Mouse (Mus musculus) neural tube, embryonic 11.5 days (tissue): Measurements from ENCODE around the gene Pqlc2. TPM values are rescaled to one million over a fixed set of nuclear protein-coding genes. Genes with fewer than 3 reads are reported as not detected.
A peak's percentile ranks its signal among the peaks of the same experiment; 100 is the strongest.

ENCODE experiments used
- ATAC-seq: fragments of 200-750 bp; cut with Nextera tagmentation; 2 replicates; pipeline ENCODE4 v1.8.0; 2017; ENCODE audit warnings: moderate number of reproducible peaks, mild to moderate bottlenecking, moderate TSS enrichment, moderate library complexity; ENCODE audit not compliant: insufficient read depth, low FRiP score, low TSS enrichment
- DNase-seq: peaks from one replicate; pipeline ENCODE4 v3.0.0-alpha.2; 2015; ENCODE audit warnings: low spot score
- H3K27ac ChIP-seq: fragments of 300-500 bp; sonication (generic); 2 replicates; pipeline ENCODE4 v1.5.1; 2014; ENCODE audit warnings: low read depth, mild to moderate bottlenecking, low read length
- H3K27me3 ChIP-seq: fragments of 300-500 bp; sonication (generic); 2 replicates; pipeline ENCODE4 v1.6.1; 2014; ENCODE audit warnings: mild to moderate bottlenecking, low read length, mixed read lengths; ENCODE audit not compliant: control insufficient read depth, insufficient read depth
- H3K36me3 ChIP-seq: fragments of 300-500 bp; sonication (generic); 2 replicates; pipeline ENCODE4 v1.6.1; 2014; ENCODE audit warnings: mild to moderate bottlenecking, low read length, moderate library complexity, mixed read lengths; ENCODE audit not compliant: control insufficient read depth, insufficient read depth
- H3K4me1 ChIP-seq: fragments of 300-500 bp; sonication (generic); 2 replicates; pipeline ENCODE4 v1.6.1; 2014; ENCODE audit warnings: low read length, mixed read lengths; ENCODE audit not compliant: control insufficient read depth, insufficient read depth
- H3K4me2 ChIP-seq: fragments of 300-500 bp; sonication (generic); 2 replicates; pipeline ENCODE4 v1.6.1; 2014; ENCODE audit warnings: low read depth, mild to moderate bottlenecking, moderate library complexity
- H3K4me3 ChIP-seq: fragments of 300-500 bp; sonication (generic); 2 replicates; pipeline ENCODE4 v1.5.1; 2014; ENCODE audit warnings: low read depth, low read length
- H3K9ac ChIP-seq: fragments of 300-500 bp; sonication (generic); 2 replicates; pipeline ENCODE4 v1.6.1; 2014; ENCODE audit warnings: mild to moderate bottlenecking, low read length
- H3K9me3 ChIP-seq: fragments of 300-500 bp; sonication (generic); 2 replicates; pipeline ENCODE4 v1.6.1; 2016; ENCODE audit warnings: low read length; ENCODE audit not compliant: control insufficient read depth
- WGBS: fragments of 180-500 bp; shearing (Covaris S2); extraction: QIAGEN DNeasy Blood & Tissue Kit; methylation state at CpG from one replicate; pipeline ENCODE4 v1.1.7; 2014; 5-methylcytosine and 5-hydroxymethylcytosine counted together
- polyA plus RNA-seq: library from polyadenylated mRNA; unstranded; fragments of >200 nt; fragmentation: Nextera tagmentation; extraction: Ambion mirVana; gene quantifications from 2 replicates; pipeline ENCODE4 v1.2.1, GENCODE M21; 2014

The Pqlc2 gene
- polyA plus RNA-seq, 1 experiment from 2014 or later, result 12.8 TPM

GRCm38 (mm10) chr4:139338145-139338544 lies 27.6 kb upstream of the Pqlc2 start:
- DNase-seq (no peak), ATAC-seq (no peak)
- H3K27ac ChIP-seq, result no peak overlapping the region
- no peaks in the 10 kb centered on the region for H3K36me3 ChIP-seq
- no peaks in the 10 kb centered on the region for H3K9me3 ChIP-seq
- H3K4me3 ChIP-seq, result no peak overlapping the region
- no peaks in the 10 kb centered on the region for H3K4me1 ChIP-seq
- WGBS, result 50% methylated on average over 33 of the region's 33 CpGs
- H3K27me3 ChIP-seq, result no peaks in the 10 kb centered on the region
- H3K9ac ChIP-seq, result no peak overlapping the region
- no peak overlapping the region for H3K4me2 ChIP-seq

- H3K4me1 ChIP-seq, result no peaks in the 10 kb centered on the region
- no peak overlapping the region for H3K9ac ChIP-seq
- H3K9me3 ChIP-seq, result no peaks in the 10 kb centered on the region
- ATAC-seq (no peak), DNase-seq (peak; percentile 74)
- H3K27ac ChIP-seq, result no peak overlapping the region
- peak overlapping the region; percentile 23; the same call in 1 of the 2 replicates for H3K4me2 ChIP-seq
- WGBS, result 21% methylated on average over 24 of the region's 24 CpGs
- no peaks in the 10 kb centered on the region for H3K27me3 ChIP-seq
- no peaks in the 10 kb centered on the region for H3K36me3 ChIP-seq
- H3K4me3 ChIP-seq, result no peak overlapping the region
Measured at GRCm38 (mm10) chr4:139336822-139337483, 26.4 kb upstream of the Pqlc2 start.

GRCm38 (mm10) chr4:139335507-139335906 lies 25.0 kb upstream of the Pqlc2 start:
- ATAC-seq (no peak), DNase-seq (no peak)
- no peaks in the 10 kb centered on the region for H3K36me3 ChIP-seq
- H3K9ac ChIP-seq, result no peak overlapping the region
- 73% methylated on average over 7 of the region's 7 CpGs for WGBS
- H3K4me2 ChIP-seq, result no peak overlapping the region
- no peaks in the 10 kb centered on the region for H3K4me1 ChIP-seq
- H3K27me3 ChIP-seq, result no peaks in the 10 kb centered on the region
- no peaks in the 10 kb centered on the region for H3K9me3 ChIP-seq
- no peak overlapping the region for H3K4me3 ChIP-seq
- no peak overlapping the region for H3K27ac ChIP-seq

GRCm38 (mm10) chr4:139334631-139335295 lies 24.3 kb upstream of the Pqlc2 start:
- H3K4me1 ChIP-seq, result no peaks in the 10 kb centered on the region
- WGBS, result 66% methylated on average over 7 of the region's 9 CpGs
- DNase-seq (no peak), ATAC-seq (no peak)
- no peaks in the 10 kb centered on the region for H3K36me3 ChIP-seq
- H3K4me3 ChIP-seq, result no peak overlapping the region
- no peak overlapping the region for H3K27ac ChIP-seq
- H3K9me3 ChIP-seq, result no peaks in the 10 kb centered on the region
- no peak overlapping the region for H3K4me2 ChIP-seq
- no peak overlapping the region for H3K9ac ChIP-seq
- H3K27me3 ChIP-seq, result no peaks in the 10 kb centered on the region

- H3K9ac ChIP-seq, result no peak overlapping the region
- ATAC-seq (no peak), DNase-seq (peak; percentile 79)
- no peak overlapping the region for H3K4me3 ChIP-seq
- no peaks in the 10 kb centered on the region for H3K4me1 ChIP-seq
- H3K27ac ChIP-seq, result no peak overlapping the region
- 8% methylated on average over 10 of the region's 10 CpGs for WGBS
- no peaks in the 10 kb centered on the region for H3K36me3 ChIP-seq
- no peaks in the 10 kb centered on the region for H3K27me3 ChIP-seq
- H3K4me2 ChIP-seq, result no peak overlapping the region
- H3K9me3 ChIP-seq, result no peaks in the 10 kb centered on the region
Measured at GRCm38 (mm10) chr4:139330605-139331004, 20.1 kb upstream of the Pqlc2 start.

GRCm38 (mm10) chr4:139319740-139320139 lies 9.2 kb upstream of the Pqlc2 start:
- Histone ChIP-seq H3K4me3 (no peak overlapping the region), H3K36me3 (peaks cover under 1% of the 10 kb centered on the region; the same call in 1 of the 2 replicates), H3K9me3 (no peaks in the 10 kb centered on the region), H3K4me1 (no peaks in the 10 kb centered on the region), H3K4me2 (no peak overlapping the region), H3K27ac (no peak overlapping the region), H3K27me3 (no peaks in the 10 kb centered on the region), H3K9ac (no peak overlapping the region)
- 93% methylated on average over 4 of the region's 4 CpGs for WGBS
- ATAC-seq (no peak), DNase-seq (no peak)

GRCm38 (mm10) chr4:139318449-139318848 lies 7.9 kb upstream of the Pqlc2 start:
- Histone ChIP-seq H3K9ac (no peak overlapping the region), H3K27me3 (no peaks in the 10 kb centered on the region), H3K36me3 (peaks cover 3% of the 10 kb centered on the region; the same call in 1 of the 2 replicates), H3K4me2 (no peak overlapping the region), H3K4me3 (no peak overlapping the region), H3K9me3 (no peaks in the 10 kb centered on the region), H3K27ac (no peak overlapping the region), H3K4me1 (no peaks in the 10 kb centered on the region)
- 94% methylated on average over 11 of the region's 11 CpGs for WGBS
- no peak for DNase-seq
- ATAC-seq, result no peak

GRCm38 (mm10) chr4:139312632-139313031 lies 2.1 kb upstream of the Pqlc2 start:
- H3K9me3 ChIP-seq, result no peaks in the 10 kb centered on the region
- H3K9ac ChIP-seq, result no peak overlapping the region
- no peak overlapping the region for H3K4me3 ChIP-seq
- no peak overlapping the region for H3K27ac ChIP-seq
- DNase-seq (no peak), ATAC-seq (no peak)
- H3K36me3 ChIP-seq, result peaks cover 3% of the 10 kb centered on the region; the same call in 1 of the 2 replicates
- 66% methylated on average over 4 of the region's 4 CpGs for WGBS
- no peak overlapping the region for H3K4me2 ChIP-seq
- H3K27me3 ChIP-seq, result 0 out of 2 replicates have a peak, but pooled peaks cover 2% of the 10 kb centered on the region
- H3K4me1 ChIP-seq, result peaks cover 5% of the 10 kb centered on the region; the same call in 1 of the 2 replicates

GRCm38 (mm10) chr4:139311707-139312106 lies 1.2 kb upstream of the Pqlc2 start:
- DNase-seq (no peak), ATAC-seq (no peak)
- Histone ChIP-seq H3K4me2 (peak overlapping the region; percentile 98), H3K4me3 (peak overlapping the region; percentile 85), H3K9me3 (no peaks in the 10 kb centered on the region), H3K27me3 (0 out of 2 replicates have a peak, but pooled peaks cover 2% of the 10 kb centered on the region), H3K36me3 (peaks cover 3% of the 10 kb centered on the region; the same call in 1 of the 2 replicates), H3K9ac (peak overlapping the region; percentile 88), H3K27ac (no peak overlapping the region), H3K4me1 (peaks cover 5% of the 10 kb centered on the region; the same call in 1 of the 2 replicates)
- 24% methylated on average over 14 of the region's 14 CpGs for WGBS
